Mouse (Mus musculus): ENCODE results near the gene Tm2d1. TPM values are rescaled to one million over a fixed set of nuclear protein-coding genes. Genes with fewer than 3 reads are reported as not detected.

Gene Tm2d1
- total and polyA plus RNA-seq, 3 experiments = 14.9 to 25.7 TPM; not detected in 1

- Histone ChIP-seq H3K9ac (ENCODE audit: control insufficient read depth, low read depth, low read length, poor library complexity, severe bottlenecking) (no peak overlapping the region), H3K27me3 (ENCODE audit: control insufficient read depth in 1 of 2, insufficient read depth in 2 of 2, low read length in 2 of 2) (no peaks in the 10 kb centered on the region; a peak in 1 of 4 replicates), H3K79me2 (ENCODE audit: control insufficient read depth, insufficient read depth, low read length, poor library complexity) (peaks cover 3% of the 10 kb centered on the region), H3K36me3 (ENCODE audit: control insufficient read depth in 1 of 2, insufficient read depth in 2 of 2, low read length in 2 of 2) (peaks cover 0 to 9% of the 10 kb centered on the region in 2 experiments; a peak in 3 of 4 replicates), H3K4me1 (ENCODE audit: control insufficient read depth in 1 of 2, insufficient read depth in 2 of 2, low read length in 2 of 2) (peaks cover 0 to 2% of the 10 kb centered on the region in 2 experiments; a peak in 1 of 4 replicates), H3K4me3 (ENCODE audit: control insufficient read depth in 1 of 2, insufficient read depth in 1 of 2, low read depth in 2 of 2, low read length in 2 of 2) (no peak overlapping the region), H3K27ac (ENCODE audit: control insufficient read depth, low read depth, low read length) (no peak overlapping the region), H3K9me3 (replicated peaks; ENCODE audit: insufficient read depth, low read length) (no peaks in the 10 kb centered on the region)
- DNase-seq (ENCODE audit: low read depth, low spot score) = no peak
- TF ChIP-seq MXI1 (IDR thresholded peaks at IDR 0.05; ENCODE audit: low read depth, low read length) (no peak), POLR2AphosphoS5 (IDR thresholded peaks at IDR 0.05; ENCODE audit: borderline replicate concordance, low read depth, low read length) (no peak), RAD21 (IDR thresholded peaks at IDR 0.05; ENCODE audit: low read depth, low read length) (no peak), JUND (IDR thresholded peaks at IDR 0.05; ENCODE audit: low read depth, low read length) (no peak), MAX (IDR thresholded peaks at IDR 0.05; ENCODE audit: low read length) (no peak), UBTF (IDR thresholded peaks at IDR 0.05; ENCODE audit: borderline replicate concordance, insufficient read depth, low read depth, low read length) (no peak), SIN3A (IDR thresholded peaks at IDR 0.05; ENCODE audit: low read length) (no peak), NELFE (IDR thresholded peaks at IDR 0.05; ENCODE audit: low read depth, low read length) (no peak), CHD2 (IDR thresholded peaks at IDR 0.05; ENCODE audit: low read length) (no peak), BHLHE40 (IDR thresholded peaks at IDR 0.05; ENCODE audit: borderline replicate concordance, low read depth, low read length) (no peak), GATA1 (IDR thresholded peaks at IDR 0.05; ENCODE audit: low read depth, low read length) (no peak), NRF1 (IDR thresholded peaks at IDR 0.05; ENCODE audit: insufficient read depth, low read depth, low read length, poor library complexity, severe bottlenecking) (no peak), HCFC1 (IDR thresholded peaks at IDR 0.05; ENCODE audit: low read depth, low read length) (no peak), CTCF (IDR thresholded peaks at IDR 0.05 in 2 of 3, conservative IDR thresholded peaks at IDR 0.05 in 1 of 3; ENCODE audit: control insufficient read depth in 1 of 3, insufficient read depth in 1 of 3, low read depth in 2 of 3, low read length in 3 of 3, poor library complexity in 1 of 3, severe bottlenecking in 1 of 3) (no peak), ZNF384 (IDR thresholded peaks at IDR 0.05; ENCODE audit: low read depth, low read length) (no peak)
These were observed 1.9 kb upstream of the Tm2d1 start for GRCm38 (mm10) chr4:98385036-98385435.

- H3K27ac ChIP-seq (ENCODE audit: control insufficient read depth, low read depth, low read length) = no peak overlapping the region
- no peak overlapping the region for H3K4me3 ChIP-seq (ENCODE audit: control insufficient read depth in 1 of 2, insufficient read depth in 1 of 2, low read depth in 2 of 2, low read length in 2 of 2)
- no peak for TF ChIP-seq RCOR1 (IDR thresholded peaks at IDR 0.05; ENCODE audit: low read depth, low read length)
- no peak for TF ChIP-seq POLR2A (IDR thresholded peaks at IDR 0.05; ENCODE audit: control insufficient read depth in 1 of 2, insufficient read depth in 1 of 2, low read depth in 1 of 2, low read length in 2 of 2, poor library complexity in 1 of 2)
- TF ChIP-seq MXI1 (IDR thresholded peaks at IDR 0.05; ENCODE audit: low read depth, low read length) = no peak
- TF ChIP-seq NRF1 (IDR thresholded peaks at IDR 0.05; ENCODE audit: insufficient read depth, low read depth, low read length, poor library complexity, severe bottlenecking) = no peak
- TF ChIP-seq MAX (IDR thresholded peaks at IDR 0.05; ENCODE audit: low read length) = no peak
- no peaks in the 10 kb centered on the region for H3K79me2 ChIP-seq (ENCODE audit: control insufficient read depth, insufficient read depth, low read length, poor library complexity)
- no peaks in the 10 kb centered on the region for H3K9me3 ChIP-seq (replicated peaks; ENCODE audit: insufficient read depth, low read length)
- H3K36me3 ChIP-seq (ENCODE audit: control insufficient read depth in 1 of 2, insufficient read depth in 2 of 2, low read length in 2 of 2) = peaks cover under 1 to 2% of the 10 kb centered on the region in 2 experiments; a peak in 2 of 4 replicates
- H3K4me1 ChIP-seq (ENCODE audit: control insufficient read depth in 1 of 2, insufficient read depth in 2 of 2, low read length in 2 of 2) = no peaks in the 10 kb centered on the region; a peak in 1 of 4 replicates
- H3K9ac ChIP-seq (ENCODE audit: control insufficient read depth, low read depth, low read length, poor library complexity, severe bottlenecking) = no peak overlapping the region
- H3K27me3 ChIP-seq (ENCODE audit: control insufficient read depth in 1 of 2, insufficient read depth in 2 of 2, low read length in 2 of 2) = no peaks in the 10 kb centered on the region
- DNase-seq (ENCODE audit: low read depth, low spot score) = no peak
These were observed 6.2 kb downstream of the Tm2d1 start for GRCm38 (mm10) chr4:98376943-98377342.
